Mouse (Mus musculus) MEL (cell line): Measurements from ENCODE around the gene Zfp715. TPM values are rescaled to one million over a fixed set of nuclear protein-coding genes. Genes with fewer than 3 reads are reported as not detected.

Experiments
- DNase-seq: peaks from one replicate; pipeline ENCODE4 v3.0.0; 2011; ENCODE audit warnings: low read depth, low spot score
- H3K27ac ChIP-seq: 2 replicates; pipeline ENCODE4 v1.5.1; 2012; ENCODE audit warnings: low read depth, mild to moderate bottlenecking, control low read depth, low read length, moderate library complexity; ENCODE audit not compliant: control insufficient read depth
- H3K27me3 ChIP-seq, 2 experiments: fragments of 150-350 bp in 1 of 2; sonication (generic) in 1 of 2; 2 replicates each; pipeline ENCODE4 v1.6.1; 2012; ENCODE audit warnings: low read length in 2 of 2, mild to moderate bottlenecking in 2 of 2, improper control_type of control experiment in 1 of 2, moderate library complexity in 1 of 2; ENCODE audit not compliant: insufficient read depth in 2 of 2, control insufficient read depth in 1 of 2
- H3K36me3 ChIP-seq, 2 experiments: 2 replicates each; pipeline ENCODE4 v1.6.1; 2012 to 2014; ENCODE audit warnings: low read length in 2 of 2, improper control_type of control experiment in 1 of 2, inconsistent platforms in 1 of 2, mild to moderate bottlenecking in 1 of 2; ENCODE audit not compliant: insufficient read depth in 2 of 2, control insufficient read depth in 1 of 2
- H3K4me1 ChIP-seq, 2 experiments: fragments of 150-350 bp in 1 of 2; sonication (generic) in 1 of 2; 2 replicates each; pipeline ENCODE4 v1.6.1; 2012; ENCODE audit warnings: low read length in 2 of 2, improper control_type of control experiment in 1 of 2, mild to moderate bottlenecking in 1 of 2; ENCODE audit not compliant: insufficient read depth in 2 of 2, control insufficient read depth in 1 of 2
- H3K4me3 ChIP-seq, 2 experiments: fragments of 150-350 bp in 1 of 2; sonication (generic) in 1 of 2; 2 replicates each; pipeline ENCODE4 v1.5.1; 2012; ENCODE audit warnings: low read depth in 2 of 2, low read length in 2 of 2, mild to moderate bottlenecking in 2 of 2, moderate library complexity in 2 of 2, control low read depth in 1 of 2, improper control_type of control experiment in 1 of 2; ENCODE audit not compliant: control insufficient read depth in 1 of 2, insufficient read depth in 1 of 2
- H3K79me2 ChIP-seq: 2 replicates; pipeline ENCODE4 v1.6.1; 2012; ENCODE audit warnings: mild to moderate bottlenecking, low read length, moderate library complexity; ENCODE audit not compliant: control insufficient read depth, poor library complexity, insufficient read depth
- H3K9ac ChIP-seq: 2 replicates; pipeline ENCODE4 v1.6.1; 2012; ENCODE audit warnings: low read depth, mild to moderate bottlenecking, control low read depth, low read length, moderate library complexity; ENCODE audit not compliant: control insufficient read depth, poor library complexity, severe bottlenecking
- H3K9me3 ChIP-seq: fragments of 150-350 bp; sonication (generic); replicated peaks from 2 replicates; pipeline ENCODE4 v1.6.1; 2012; ENCODE audit warnings: mild to moderate bottlenecking, low read length, improper control_type of control experiment, moderate library complexity; ENCODE audit not compliant: insufficient read depth
- BHLHE40 ChIP-seq: IDR thresholded peaks from 2 replicates; pipeline ENCODE4 v1.6.1; 2012; ENCODE audit warnings: low read depth, mild to moderate bottlenecking, inconsistent platforms, low read length, improper control_type of control experiment, borderline replicate concordance
- CHD1 ChIP-seq: IDR thresholded peaks from 2 replicates; pipeline ENCODE4 v1.6.1; 2012; ENCODE audit warnings: low read depth, mild to moderate bottlenecking, inconsistent platforms, low read length, improper control_type of control experiment
- CHD2 ChIP-seq: IDR thresholded peaks from 2 replicates; pipeline ENCODE4 v1.6.1; 2011; ENCODE audit warnings: low read length, improper control_type of control experiment
- CTCF ChIP-seq, 3 experiments: IDR thresholded peaks in 2 of 3; conservative IDR thresholded peaks in 1 of 3; 2 replicates each; pipeline ENCODE4 v1.5.1; 2011 to 2012; ENCODE audit warnings: low read length in 3 of 3, low read depth in 2 of 3, mild to moderate bottlenecking in 2 of 3, improper control_type of control experiment in 1 of 3, inconsistent platforms in 1 of 3, mixed read lengths in 1 of 3, moderate library complexity in 1 of 3; ENCODE audit not compliant: control insufficient read depth in 1 of 3, insufficient read depth in 1 of 3, poor library complexity in 1 of 3, severe bottlenecking in 1 of 3
- E2F4 ChIP-seq: IDR thresholded peaks from 2 replicates; pipeline ENCODE4 v1.6.1; 2011; ENCODE audit warnings: low read depth, low read length, improper control_type of control experiment, borderline replicate concordance
- ELF1 ChIP-seq: IDR thresholded peaks from 2 replicates; pipeline ENCODE4 v1.6.1; 2014; ENCODE audit warnings: low read depth, mild to moderate bottlenecking, inconsistent platforms, low read length, improper control_type of control experiment, moderate library complexity
- ETS1 ChIP-seq: IDR thresholded peaks from 2 replicates; pipeline ENCODE4 v1.6.1; 2012; ENCODE audit warnings: low read depth, mild to moderate bottlenecking, inconsistent platforms, low read length, improper control_type of control experiment, moderate library complexity
- GABPA ChIP-seq: IDR thresholded peaks from 2 replicates; pipeline ENCODE4 v1.6.1; 2012; ENCODE audit warnings: low read depth, mild to moderate bottlenecking, inconsistent platforms, low read length, improper control_type of control experiment, moderate library complexity
- GATA1 ChIP-seq: IDR thresholded peaks from 2 replicates; pipeline ENCODE4 v1.6.1; 2011; ENCODE audit warnings: low read depth, low read length, improper control_type of control experiment
- JUND ChIP-seq: IDR thresholded peaks from 2 replicates; pipeline ENCODE4 v1.6.1; 2011; ENCODE audit warnings: low read depth, mild to moderate bottlenecking, improper control_type of control experiment, low read length
- KAT2A ChIP-seq: conservative IDR thresholded peaks from 2 replicates; pipeline ENCODE4 v1.6.1; 2012; ENCODE audit warnings: low read depth, low read length, improper control_type of control experiment, inconsistent platforms
- MAFK ChIP-seq: IDR thresholded peaks from 2 replicates; pipeline ENCODE4 v1.6.1; 2011; ENCODE audit warnings: low read depth, mild to moderate bottlenecking, low read length, improper control_type of control experiment, borderline replicate concordance
- MAX ChIP-seq: IDR thresholded peaks from 2 replicates; pipeline ENCODE4 v1.6.1; 2011; ENCODE audit warnings: low read length, improper control_type of control experiment
- MAZ ChIP-seq: IDR thresholded peaks from 2 replicates; pipeline ENCODE4 v1.6.1; 2012; ENCODE audit warnings: low read depth, mild to moderate bottlenecking, inconsistent platforms, low read length, improper control_type of control experiment
- MEF2A ChIP-seq: IDR thresholded peaks from 2 replicates; pipeline ENCODE4 v1.6.1; 2014; ENCODE audit warnings: low read depth, mild to moderate bottlenecking, inconsistent platforms, low read length, improper control_type of control experiment; ENCODE audit not compliant: poor library complexity, insufficient replicate concordance, severe bottlenecking; ENCODE audit errors: extremely low read depth
- MYB ChIP-seq: IDR thresholded peaks from 2 replicates; pipeline ENCODE4 v1.6.1; 2011; ENCODE audit warnings: mild to moderate bottlenecking, low read depth, low read length, improper control_type of control experiment
- MYC ChIP-seq: IDR thresholded peaks from 2 replicates; pipeline ENCODE4 v1.6.1; 2011; ENCODE audit warnings: low read depth, mild to moderate bottlenecking, low read length, improper control_type of control experiment, moderate library complexity
- NELFE ChIP-seq: IDR thresholded peaks from 2 replicates; pipeline ENCODE4 v1.6.1; 2011; ENCODE audit warnings: low read depth, low read length, improper control_type of control experiment
- POLR2A ChIP-seq, 2 experiments: IDR thresholded peaks; 2 replicates each; pipeline ENCODE4 v1.6.1; 2011 to 2012; ENCODE audit warnings: low read length in 2 of 2, mild to moderate bottlenecking in 2 of 2, control low read depth in 1 of 2, improper control_type of control experiment in 1 of 2, low read depth in 1 of 2, moderate library complexity in 1 of 2; ENCODE audit not compliant: control insufficient read depth in 1 of 2, insufficient read depth in 1 of 2, poor library complexity in 1 of 2
- POLR2AphosphoS2 ChIP-seq: IDR thresholded peaks from 2 replicates; pipeline ENCODE4 v1.6.1; 2011; ENCODE audit warnings: low read length, improper control_type of control experiment
- POLR2AphosphoS5 ChIP-seq: IDR thresholded peaks from 2 replicates; pipeline ENCODE4 v1.6.1; 2012; ENCODE audit warnings: low read depth, borderline replicate concordance, mild to moderate bottlenecking, inconsistent platforms, low read length, moderate library complexity, mixed read lengths
- RAD21 ChIP-seq: IDR thresholded peaks from 2 replicates; pipeline ENCODE4 v1.6.1; 2011; ENCODE audit warnings: mild to moderate bottlenecking, low read depth, low read length, improper control_type of control experiment
- RCOR1 ChIP-seq: IDR thresholded peaks from 2 replicates; pipeline ENCODE4 v1.6.1; 2012; ENCODE audit warnings: low read depth, mild to moderate bottlenecking, inconsistent platforms, low read length, improper control_type of control experiment
- SIN3A ChIP-seq: IDR thresholded peaks from 2 replicates; pipeline ENCODE4 v1.6.1; 2012; ENCODE audit warnings: low read length, improper control_type of control experiment, inconsistent platforms
- SMC3 ChIP-seq: IDR thresholded peaks from 2 replicates; pipeline ENCODE4 v1.6.1; 2011; ENCODE audit warnings: low read depth, low read length, improper control_type of control experiment
- TAL1 ChIP-seq: IDR thresholded peaks from 2 replicates; pipeline ENCODE4 v1.6.1; 2012; ENCODE audit warnings: mild to moderate bottlenecking, inconsistent platforms, low read length, moderate library complexity, mixed read lengths
- TBP ChIP-seq: IDR thresholded peaks from 2 replicates; pipeline ENCODE4 v1.8.0; 2011; ENCODE audit warnings: low read depth, low read length, improper control_type of control experiment
- USF1 ChIP-seq: IDR thresholded peaks from 2 replicates; pipeline ENCODE4 v1.6.1; 2014; ENCODE audit warnings: low read depth, mild to moderate bottlenecking, inconsistent platforms, low read length, improper control_type of control experiment, moderate library complexity
- ZC3H11A ChIP-seq: IDR thresholded peaks from 2 replicates; pipeline ENCODE4 v1.6.1; 2012; ENCODE audit warnings: low read depth, mild to moderate bottlenecking, inconsistent platforms, low read length, improper control_type of control experiment
- ZMIZ1 ChIP-seq: IDR thresholded peaks from 2 replicates; pipeline ENCODE4 v1.6.1; 2012; ENCODE audit warnings: low read depth, mild to moderate bottlenecking, inconsistent platforms, low read length, improper control_type of control experiment, moderate library complexity
- ZNF384 ChIP-seq: IDR thresholded peaks from 2 replicates; pipeline ENCODE4 v1.6.1; 2012; ENCODE audit warnings: low read depth, mild to moderate bottlenecking, inconsistent platforms, low read length, improper control_type of control experiment
- polyA plus RNA-seq, 2 experiments: library from polyadenylated mRNA; stranded (reverse) in 1 of 2; unstranded in 1 of 2; fragments of >175 nt in 1 of 2; fragments of >200 nt in 1 of 2; gene quantifications; 2 replicates each; pipeline versions ENCODE4 v1.2.1 to v1.2.4; 2012; ENCODE audit warnings: low replicate concordance in 2 of 2, low read depth in 1 of 2; ENCODE audit not compliant: insufficient read length in 2 of 2, insufficient read depth in 1 of 2, missing spikeins in 1 of 2
- total RNA-seq: library from RNA; depleted of rRNA; stranded (reverse); fragments of 300-350 nt; gene quantifications from 2 replicates; pipeline ENCODE4 v1.2.3, GENCODE M21; 2012

Zfp715 gene
- total and polyA plus RNA-seq, 3 experiments: 8.3 to 11.7 TPM; not detected in 1

DNA sequence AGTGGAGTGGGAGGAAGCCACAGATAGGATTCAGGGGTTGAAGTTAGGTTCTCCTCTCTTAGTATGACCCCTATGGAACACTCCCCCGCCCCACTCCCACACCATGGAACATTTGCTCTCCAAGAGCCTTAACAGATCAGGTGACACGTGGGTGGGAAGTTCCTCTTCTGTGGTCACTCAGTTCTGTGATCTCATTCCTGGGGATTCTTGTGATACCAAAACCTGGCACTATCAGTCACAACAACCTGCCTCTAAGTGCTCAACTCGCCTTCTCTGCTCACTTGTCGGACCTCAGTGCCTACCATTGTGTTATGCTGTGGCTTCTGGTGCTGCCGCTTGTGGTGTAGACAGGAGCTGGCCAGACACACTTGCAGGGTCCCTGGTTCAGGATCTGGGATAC lies 30.1 kb upstream of the Zfp715 start (continued):
- TF ChIP-seq ELF1 (no peak), ETS1 (peak; percentile 63), CHD2 (no peak), E2F4 (no peak), GABPA (no peak), ZNF384 (no peak), MAZ (no peak), ZC3H11A (no peak), CTCF (IDR thresholded peaks at IDR 0.05 in 2 of 3, conservative IDR thresholded peaks at IDR 0.05 in 1 of 3; ENCODE audit: control insufficient read depth in 1 of 3, insufficient read depth in 1 of 3, low read depth in 2 of 3, low read length in 3 of 3, poor library complexity in 1 of 3, severe bottlenecking in 1 of 3) (no peak), NELFE (no peak), SMC3 (no peak), GATA1 (peak; percentile 56; the same call in 1 of the 2 replicates), MAFK (no peak), TAL1 (peak; percentile 84), JUND (no peak), MEF2A (no peak), ZMIZ1 (no peak), POLR2AphosphoS5 (no peak), USF1 (peak; percentile 71), MYC (no peak), RCOR1 (peak; percentile 57; the same call in 1 of the 2 replicates), MAX (no peak), RAD21 (no peak)

GRCm38 (mm10) chr7:43340771-43341170 lies 27.7 kb upstream of the Zfp715 start:
- Histone ChIP-seq H3K9me3 (no peaks in the 10 kb centered on the region), H3K27ac (no peak overlapping the region), H3K4me1 (peaks cover 6 to 13% of the 10 kb centered on the region in 2 experiments), H3K9ac (no peak overlapping the region), H3K27me3 (no peaks in the 10 kb centered on the region), H3K79me2 (no peaks in the 10 kb centered on the region), H3K4me3 (no peak overlapping the region), H3K36me3 (peaks cover 0 to 14% of the 10 kb centered on the region in 2 experiments; a peak in 2 of 4 replicates)
- no peak for TF ChIP-seq MEF2A
- TF ChIP-seq KAT2A: no peak
- TF ChIP-seq CHD1: no peak
- TF ChIP-seq TBP: no peak
- no peak for TF ChIP-seq MYC
- TF ChIP-seq POLR2AphosphoS2: no peak
- TF ChIP-seq POLR2A (IDR thresholded peaks at IDR 0.05; ENCODE audit: control insufficient read depth in 1 of 2, insufficient read depth in 1 of 2, low read depth in 1 of 2, low read length in 2 of 2, poor library complexity in 1 of 2): no peak
- no peak for TF ChIP-seq E2F4
- TF ChIP-seq ELF1: no peak
- TF ChIP-seq CTCF (IDR thresholded peaks at IDR 0.05 in 2 of 3, conservative IDR thresholded peaks at IDR 0.05 in 1 of 3; ENCODE audit: control insufficient read depth in 1 of 3, insufficient read depth in 1 of 3, low read depth in 2 of 3, low read length in 3 of 3, poor library complexity in 1 of 3, severe bottlenecking in 1 of 3): no peak
- TF ChIP-seq MYB: no peak
- TF ChIP-seq MAFK: no peak
- no peak for TF ChIP-seq GATA1
- no peak for TF ChIP-seq SIN3A
- TF ChIP-seq BHLHE40: no peak
- no peak for DNase-seq
